Mouse (Mus musculus): ENCODE measurements at regions not wholly inside any gene's neighbourhood (a gene's known extent, or its start where the extent isn't known, plus 50 kb on each side); places are given as distances from the start of the nearest gene placed in this dataset.
A peak's percentile ranks its signal among the peaks of the same experiment; 100 is the strongest.

GRCm38 (mm10) chr1:78050231-78050630, 146.7 kb downstream of the Pax3 start:
- no peak for DNase-seq (ENCODE audit: inconsistent age in 2 of 2, low spot score in 1 of 2)

- DNase-seq (ENCODE audit: inconsistent age in 2 of 2, low spot score in 1 of 2), result no peak
Measured at GRCm38 (mm10) chr1:78032336-78032735, 164.6 kb downstream of the Pax3 start.

GRCm38 (mm10) chr1:78021766-78022165, 175.2 kb downstream of the Pax3 start:
- DNase-seq (ENCODE audit: inconsistent age in 2 of 2, low spot score in 1 of 2), result no peak

GRCm38 (mm10) chr1:78021014-78021413, 175.9 kb downstream of the Pax3 start:
- no peak for DNase-seq (ENCODE audit: inconsistent age in 2 of 2, low spot score in 1 of 2)

GRCm38 (mm10) chr1:78017949-78018617, 178.9 kb downstream of the Pax3 start:
- DNase-seq (ENCODE audit: inconsistent age in 2 of 2, low spot score in 1 of 2), result no peak

GRCm38 (mm10) chr1:78016541-78017267, 180.2 kb downstream of the Pax3 start:
- no peak for DNase-seq (ENCODE audit: inconsistent age in 2 of 2, low spot score in 1 of 2)

- no peak for DNase-seq (ENCODE audit: inconsistent age in 2 of 2, low spot score in 1 of 2)
Measured at GRCm38 (mm10) chr1:78015999-78016398, 180.9 kb downstream of the Pax3 start.

- no peak for DNase-seq (ENCODE audit: inconsistent age in 2 of 2, low spot score in 1 of 2)
Measured at GRCm38 (mm10) chr1:78013396-78013795, 183.5 kb downstream of the Pax3 start.

GRCm38 (mm10) chr1:78008811-78009410, 188.0 kb downstream of the Pax3 start:
- DNase-seq (ENCODE audit: inconsistent age in 2 of 2, low spot score in 1 of 2), result peak; percentile 23 to 69

- DNase-seq (ENCODE audit: inconsistent age in 2 of 2, low spot score in 1 of 2), result no peak
Measured at GRCm38 (mm10) chr1:78004376-78004775, 192.6 kb downstream of the Pax3 start.

GRCm38 (mm10) chr1:77998727-77999126, 198.2 kb downstream of the Pax3 start:
- no peak for DNase-seq (ENCODE audit: inconsistent age in 2 of 2, low spot score in 1 of 2)

- DNase-seq (ENCODE audit: inconsistent age in 2 of 2, low spot score in 1 of 2), result no peak
Measured at GRCm38 (mm10) chr1:77981528-77981927, 215.4 kb downstream of the Pax3 start.

- DNase-seq (ENCODE audit: inconsistent age in 2 of 2, low spot score in 1 of 2), result peak; percentile 50 to 86
Measured at GRCm38 (mm10) chr1:77978696-77979095, 218.2 kb downstream of the Pax3 start.

GRCm38 (mm10) chr1:77975941-77976340, 221.0 kb downstream of the Pax3 start:
- no peak for DNase-seq (ENCODE audit: inconsistent age in 2 of 2, low spot score in 1 of 2)

- DNase-seq (ENCODE audit: inconsistent age in 2 of 2, low spot score in 1 of 2), result peak; percentile 63 to 89
Measured at GRCm38 (mm10) chr1:77972301-77972717, 224.6 kb downstream of the Pax3 start.

- peak; percentile 57 to 69 for DNase-seq (ENCODE audit: inconsistent age in 2 of 2, low spot score in 1 of 2)
Measured at GRCm38 (mm10) chr1:77964656-77965335, 232.1 kb downstream of the Pax3 start.

- DNase-seq (ENCODE audit: inconsistent age in 2 of 2, low spot score in 1 of 2), result peak; percentile 71 to 84
Measured at GRCm38 (mm10) chr1:77959309-77959708, 237.6 kb downstream of the Pax3 start.

- DNase-seq (ENCODE audit: inconsistent age in 2 of 2, low spot score in 1 of 2), result no peak
Measured at GRCm38 (mm10) chr1:77957156-77957767, 239.7 kb downstream of the Pax3 start.

- DNase-seq (ENCODE audit: inconsistent age in 2 of 2, low spot score in 1 of 2), result peak in 1 of 2 experiments; percentile 51
Measured at GRCm38 (mm10) chr1:77947894-77948293, 249.0 kb downstream of the Pax3 start.

GRCm38 (mm10) chr1:77944327-77944645, 252.6 kb downstream of the Pax3 start:
- DNase-seq (ENCODE audit: inconsistent age in 2 of 2, low spot score in 1 of 2), result no peak

GRCm38 (mm10) chr1:77943633-77944326, 253.2 kb downstream of the Pax3 start:
- DNase-seq (ENCODE audit: inconsistent age in 2 of 2, low spot score in 1 of 2), result no peak
